Mouse (Mus musculus) brown adipose tissue, adult 24 weeks (tissue): Measurements from ENCODE around the gene Camta1. TPM values are rescaled to one million over a fixed set of nuclear protein-coding genes. Genes with fewer than 3 reads are reported as not detected.

Source experiments
- H3K27ac ChIP-seq: fragments of 200-500 bp; replicated peaks from 2 replicates; pipeline ENCODE4 v1.5.1; 2012; ENCODE audit warnings: low read depth, mild to moderate bottlenecking, low read length
- H3K4me1 ChIP-seq: fragments of 200-500 bp; 2 replicates; pipeline ENCODE4 v1.6.1; 2012; ENCODE audit warnings: low read length, mixed read lengths; ENCODE audit not compliant: control insufficient read depth, insufficient read depth, insufficient read length
- H3K4me3 ChIP-seq: fragments of 200-500 bp; 2 replicates; pipeline ENCODE4 v1.5.1; 2012; ENCODE audit warnings: low read depth, mild to moderate bottlenecking, low read length, moderate library complexity; ENCODE audit not compliant: insufficient read depth
- polyA plus RNA-seq: library from polyadenylated mRNA; stranded (reverse); fragments of >200 nt; gene quantifications from 2 replicates; pipeline ENCODE4 v1.2.4, GENCODE M21; 2012; ENCODE audit not compliant: missing spikeins, insufficient read depth, insufficient read length

Gene Camta1
- polyA plus RNA-seq, 1 experiment: 56.8 TPM

GRCm38 (mm10) chr4:150939991-150940651, 921.6 kb downstream of the Camta1 start:
- no peak overlapping the region for H3K4me3 ChIP-seq
- no peak overlapping the region for H3K27ac ChIP-seq
- no peaks in the 10 kb centered on the region for H3K4me1 ChIP-seq

- Histone ChIP-seq H3K4me3 (no peak overlapping the region), H3K4me1 (no peaks in the 10 kb centered on the region), H3K27ac (no peak overlapping the region)
Observed at GRCm38 (mm10) chr4:150938063-150938452, 923.6 kb downstream of the Camta1 start.

- no peak overlapping the region for H3K27ac ChIP-seq
- no peak overlapping the region for H3K4me3 ChIP-seq
- H3K4me1 ChIP-seq: no peaks in the 10 kb centered on the region
Observed at GRCm38 (mm10) chr4:150937293-150938062, 924.2 kb downstream of the Camta1 start.

GRCm38 (mm10) chr4:150933503-150933902, 928.2 kb downstream of the Camta1 start:
- Histone ChIP-seq H3K4me3 (no peak overlapping the region), H3K27ac (no peak overlapping the region), H3K4me1 (no peaks in the 10 kb centered on the region)

- no peak overlapping the region for H3K4me3 ChIP-seq
- H3K27ac ChIP-seq: no peak overlapping the region
- no peaks in the 10 kb centered on the region for H3K4me1 ChIP-seq
Observed at GRCm38 (mm10) chr4:150927789-150928188, 933.9 kb downstream of the Camta1 start.

- Histone ChIP-seq H3K4me3 (no peak overlapping the region), H3K27ac (no peak overlapping the region), H3K4me1 (no peaks in the 10 kb centered on the region)
Observed at GRCm38 (mm10) chr4:150926924-150927705, 934.6 kb downstream of the Camta1 start.

GRCm38 (mm10) chr4:150925923-150926322, 935.8 kb downstream of the Camta1 start:
- Histone ChIP-seq H3K4me3 (no peak overlapping the region), H3K4me1 (no peaks in the 10 kb centered on the region)

GRCm38 (mm10) chr4:150924936-150925335, 936.7 kb downstream of the Camta1 start:
- H3K4me1 ChIP-seq: no peaks in the 10 kb centered on the region
- H3K27ac ChIP-seq: no peak overlapping the region
- H3K4me3 ChIP-seq: no peak overlapping the region

More at GRCm38 (mm10) chr4:150925923-150926322, 935.8 kb downstream of the Camta1 start:
- H3K27ac ChIP-seq: no peak overlapping the region

GRCm38 (mm10) chr4:150924308-150924707, 937.4 kb downstream of the Camta1 start:
- Histone ChIP-seq H3K4me3 (no peak overlapping the region), H3K4me1 (no peaks in the 10 kb centered on the region)

GRCm38 (mm10) chr4:150921206-150921605, 940.5 kb downstream of the Camta1 start:
- Histone ChIP-seq H3K4me3 (no peak overlapping the region), H3K27ac (no peak overlapping the region), H3K4me1 (peaks cover 3% of the 10 kb centered on the region; the same call in 1 of the 2 replicates)

More at GRCm38 (mm10) chr4:150924308-150924707, 937.4 kb downstream of the Camta1 start:
- no peak overlapping the region for H3K27ac ChIP-seq

GRCm38 (mm10) chr4:150917336-150918027, 944.2 kb downstream of the Camta1 start:
- H3K4me3 ChIP-seq: no peak overlapping the region
- no peak overlapping the region for H3K27ac ChIP-seq
- peaks cover 7% of the 10 kb centered on the region; the same call in 1 of the 2 replicates for H3K4me1 ChIP-seq

GRCm38 (mm10) chr4:150915181-150915906, 946.3 kb downstream of the Camta1 start:
- Histone ChIP-seq H3K27ac (peak overlapping the region; percentile 92), H3K4me3 (peak overlapping the region; percentile 71), H3K4me1 (peaks cover 7% of the 10 kb centered on the region; the same call in 1 of the 2 replicates)

GRCm38 (mm10) chr4:150914290-150914733, 947.4 kb downstream of the Camta1 start, which contains the start of the genes Park7 and Tnfrsf9:
Gene Park7, minus strand, starts transcription at chr4:150914437.
Gene Tnfrsf9, plus strand, starts transcription at chr4:150914562.
- Histone ChIP-seq H3K27ac (peak within 1 kb of the TSS; percentile 95), H3K4me1 (peaks cover 7% of the 10 kb centered on the region; the same call in 1 of the 2 replicates), H3K4me3 (peak within 1 kb of the TSS; percentile 81)

- Histone ChIP-seq H3K27ac (peak overlapping the region; percentile 95), H3K4me1 (peaks cover 7% of the 10 kb centered on the region; the same call in 1 of the 2 replicates), H3K4me3 (peak overlapping the region; percentile 81)
Observed at GRCm38 (mm10) chr4:150913743-150914142, 947.9 kb downstream of the Camta1 start.
